Mouse (Mus musculus): Measurements from ENCODE around the gene Vmn1r69.

Vmn1r69 gene

DNA sequence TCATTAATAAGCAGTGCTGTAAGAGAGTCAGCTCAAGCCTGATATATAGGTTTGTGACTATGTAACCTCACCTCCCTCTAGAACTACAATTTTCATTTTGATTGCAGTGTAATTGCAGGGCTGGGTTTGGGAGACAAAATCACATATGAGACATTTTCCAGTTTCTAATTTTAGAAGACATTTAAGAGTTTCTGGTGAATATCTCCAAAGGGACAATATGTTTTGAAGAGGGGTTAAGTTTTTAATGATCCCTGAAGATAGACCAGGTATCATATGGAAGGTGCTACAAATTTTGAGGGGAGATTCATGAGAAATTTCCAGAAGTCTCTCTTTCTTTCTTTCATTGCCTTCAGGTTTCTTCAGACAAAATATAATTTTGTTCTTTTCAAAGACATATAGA, at the start of gene Vmn1r69:
Vmn1r69 (minus strand) TSS at position 101 of the 400 bp plus-strand sequence.
- no peak for DNase-seq (ENCODE audit: low read depth in 1 of 2, low spot score in 2 of 2)

- DNase-seq (ENCODE audit: low read depth in 1 of 2, low spot score in 2 of 2) = no peak
Measured at GRCm38 (mm10) chr7:10631232-10631631, 17.8 kb upstream of the Vmn1r69 start, which contains the start of gene Vmn1r70. Vmn1r70 (plus strand) TSS chr7:10631532.

DNA sequence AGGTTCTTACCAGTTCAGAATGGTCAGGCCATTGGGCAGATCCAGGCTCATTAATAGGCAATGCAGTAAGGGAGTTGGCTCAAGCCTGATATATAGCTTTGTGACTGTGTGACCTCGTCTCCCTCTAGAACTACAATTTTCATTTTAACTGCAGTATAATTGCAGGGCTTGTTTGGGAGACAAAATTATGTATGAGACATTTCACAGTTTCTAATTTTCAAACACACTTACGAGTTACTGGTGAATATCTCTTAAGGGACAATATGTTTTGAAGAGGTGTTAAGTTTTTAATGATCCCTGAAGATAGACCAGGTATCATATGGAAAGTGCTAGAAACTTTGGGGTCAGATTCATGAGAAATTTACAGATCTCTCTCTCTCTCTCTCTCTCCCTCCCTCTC, 55.1 kb downstream of the Vmn1r69 start, which contains the start of gene Vmn1r68:
Vmn1r68 (minus strand) TSS at position 101 of the 400 bp plus-strand sequence.
- DNase-seq (ENCODE audit: low read depth in 1 of 2, low spot score in 2 of 2) = no peak
